Mouse (Mus musculus): ENCODE data around the gene Jazf1.

GRCm38 (mm10) chr6:52929358-52929757 is 139.1 kb downstream of the Jazf1 start:
- TF ChIP-seq GATA1 (IDR thresholded peaks at IDR 0.05; ENCODE audit: low read length) (no peak), TAL1 (IDR thresholded peaks at IDR 0.05; ENCODE audit: low read length) (no peak)
